Mouse (Mus musculus): Measurements from ENCODE around the gene Smc6. TPM values are rescaled to one million over a fixed set of nuclear protein-coding genes. Genes with fewer than 3 reads are reported as not detected.
A peak's percentile ranks its signal among the peaks of the same experiment; 100 is the strongest.

Gene Smc6
- total RNA-seq, 2 experiments from 2014 or later, result 90.7 to 103 TPM

- no peak for ATAC-seq (replicated peaks; ENCODE audit: poor library complexity)
These were observed 14.2 kb downstream of the Smc6 start for GRCm38 (mm10) chr12:11279886-11280285.

DNA sequence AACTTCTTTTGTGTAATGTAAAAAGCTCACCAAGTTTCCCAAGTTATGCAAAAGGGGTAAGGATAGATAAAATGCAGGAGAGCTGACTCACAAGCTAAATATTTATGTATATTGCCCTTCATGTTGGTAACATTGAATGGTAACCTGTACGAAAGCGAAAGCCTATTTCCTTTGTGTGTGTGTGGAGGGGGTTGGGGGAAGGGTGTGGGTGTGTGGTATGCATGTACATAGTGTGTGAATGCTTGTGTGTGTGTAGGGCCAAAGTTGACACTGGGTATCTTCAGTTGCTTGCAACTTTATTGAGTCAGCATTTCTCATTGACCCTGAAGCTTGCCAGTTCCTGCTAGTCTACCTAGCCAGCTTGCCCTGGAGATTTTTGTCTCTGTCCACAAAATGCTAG lies 15.9 kb downstream of the Smc6 start:
- ATAC-seq (replicated peaks; ENCODE audit: poor library complexity), result no peak

DNA sequence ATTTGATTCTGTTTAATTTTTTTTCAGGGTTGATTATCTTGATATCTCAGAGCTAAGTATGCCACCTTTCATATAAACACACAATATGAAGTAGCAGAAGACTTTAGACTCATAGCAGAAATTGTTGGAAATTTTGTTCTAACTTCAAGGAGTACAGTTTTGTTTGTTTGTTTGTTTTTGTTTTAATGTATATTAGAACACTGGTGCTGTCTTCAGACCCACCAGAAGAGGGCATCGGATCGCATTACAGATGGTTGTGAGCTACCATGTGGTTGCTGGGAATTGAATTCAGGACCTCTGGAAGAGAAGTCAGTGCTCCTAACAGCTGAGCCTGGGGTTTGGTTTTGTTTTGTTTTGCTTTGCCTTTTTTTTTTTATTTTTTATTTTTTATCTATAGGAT lies 20.7 kb downstream of the Smc6 start:
- ATAC-seq (replicated peaks; ENCODE audit: poor library complexity), result no peak

DNA sequence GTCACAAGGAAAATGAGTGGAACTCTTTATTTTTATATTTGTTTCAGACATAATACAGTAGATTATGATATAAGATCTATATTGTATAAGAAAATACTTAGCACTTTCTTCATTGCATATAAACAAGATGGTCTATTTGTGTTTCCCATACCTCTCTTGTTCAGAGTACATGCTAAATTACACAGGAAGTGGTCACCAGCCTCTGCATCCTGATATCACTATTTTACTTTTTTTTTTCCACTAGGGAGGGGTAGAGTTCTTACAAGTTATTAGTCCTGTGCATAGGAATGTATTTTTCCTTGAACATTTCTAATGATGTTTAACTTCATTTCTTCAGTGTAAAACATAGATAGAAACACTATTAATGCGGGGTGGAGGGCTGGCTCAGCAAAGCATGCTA lies 35.2 kb downstream of the Smc6 start:
- peak; percentile 52 for ATAC-seq (replicated peaks; ENCODE audit: poor library complexity)

DNA sequence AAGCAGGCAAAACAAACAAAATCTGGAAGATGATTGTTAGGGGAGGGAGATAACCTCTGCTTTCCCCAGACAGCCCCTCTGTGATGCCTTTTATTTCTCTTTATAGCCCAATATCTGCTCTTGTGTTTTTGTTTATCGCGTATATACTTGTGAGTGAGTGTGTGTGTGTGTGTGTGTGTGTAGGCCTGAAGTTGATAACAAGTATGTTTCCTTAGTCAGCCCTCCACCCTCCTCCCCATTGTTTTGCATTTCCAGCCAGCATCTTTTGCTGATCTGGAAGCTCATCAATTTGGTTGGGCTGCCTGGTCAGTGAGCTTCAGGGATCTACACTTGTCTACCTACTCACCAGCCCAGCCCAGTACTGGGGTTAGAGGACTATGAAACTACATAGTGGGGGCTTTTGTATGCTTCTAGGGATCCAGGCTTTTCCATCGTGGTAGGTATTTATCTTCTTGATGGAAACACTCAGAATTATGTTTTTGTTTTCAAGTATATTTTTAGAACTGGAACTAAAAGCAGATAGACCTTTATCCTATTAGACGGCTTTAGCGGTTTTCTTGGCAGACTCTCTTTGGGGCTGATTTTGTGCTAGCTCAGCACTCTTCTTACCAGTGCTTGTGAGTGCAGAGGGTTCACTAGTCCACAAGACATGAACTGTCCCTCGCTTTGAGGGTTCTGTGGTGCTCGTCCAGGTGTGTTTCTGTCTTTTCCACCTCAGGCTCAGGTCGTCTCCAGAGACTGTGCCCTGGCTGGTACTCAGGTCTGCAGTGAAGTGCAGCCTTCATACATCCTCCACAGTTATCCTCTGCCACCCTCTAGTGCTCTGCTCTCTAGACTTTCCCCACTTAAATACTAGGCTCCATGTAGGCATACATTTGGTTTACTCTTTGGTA lies 41.3 kb downstream of the Smc6 start:
- no peak for ATAC-seq (replicated peaks; ENCODE audit: poor library complexity)

- no peak for ATAC-seq (replicated peaks; ENCODE audit: poor library complexity)
These were observed 45.4 kb downstream of the Smc6 start for GRCm38 (mm10) chr12:11311106-11311505.

DNA sequence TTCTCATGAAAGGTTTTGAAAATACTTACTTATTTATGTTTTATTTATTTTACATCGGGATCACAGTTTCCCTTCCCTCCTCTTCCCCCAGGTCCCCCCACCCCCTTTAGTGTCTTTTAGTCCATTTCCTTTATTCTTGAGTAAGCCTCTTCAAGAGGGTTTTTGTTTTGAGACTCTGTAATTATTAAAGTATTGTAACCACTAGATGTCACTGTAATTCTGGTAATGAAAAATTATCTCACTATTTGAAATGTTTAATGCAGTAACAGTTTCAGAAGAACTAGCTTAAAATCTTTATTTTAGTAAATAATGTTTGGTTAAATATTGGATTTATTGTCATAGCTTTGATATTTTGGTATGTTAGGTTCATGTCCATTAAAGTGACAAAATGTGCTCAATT lies 48.2 kb downstream of the Smc6 start:
- 0 out of 2 replicates have a peak, but pooled peaks have one; percentile 37 for ATAC-seq (replicated peaks; ENCODE audit: poor library complexity)

DNA sequence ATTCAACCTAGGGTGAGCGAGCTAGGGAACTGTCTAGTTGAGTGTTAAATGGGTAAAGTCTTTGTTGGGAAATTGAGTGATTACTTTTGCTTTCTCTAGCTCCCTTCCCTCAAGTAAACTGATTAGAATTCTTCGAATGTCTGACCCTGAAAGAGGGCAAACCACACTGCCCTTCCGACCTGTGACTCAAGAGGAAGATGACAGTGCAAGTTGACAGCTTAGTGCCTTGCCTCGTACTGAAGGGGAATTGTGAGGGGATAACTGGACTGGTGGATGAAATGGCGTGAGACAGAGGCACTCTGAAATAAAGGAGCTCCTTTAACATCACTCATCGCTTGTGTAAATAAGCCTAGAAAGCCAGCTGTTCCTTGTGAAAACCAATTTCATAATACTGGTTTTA lies 52.0 kb downstream of the Smc6 start:
- ATAC-seq (replicated peaks; ENCODE audit: poor library complexity), result peak; percentile 64

DNA sequence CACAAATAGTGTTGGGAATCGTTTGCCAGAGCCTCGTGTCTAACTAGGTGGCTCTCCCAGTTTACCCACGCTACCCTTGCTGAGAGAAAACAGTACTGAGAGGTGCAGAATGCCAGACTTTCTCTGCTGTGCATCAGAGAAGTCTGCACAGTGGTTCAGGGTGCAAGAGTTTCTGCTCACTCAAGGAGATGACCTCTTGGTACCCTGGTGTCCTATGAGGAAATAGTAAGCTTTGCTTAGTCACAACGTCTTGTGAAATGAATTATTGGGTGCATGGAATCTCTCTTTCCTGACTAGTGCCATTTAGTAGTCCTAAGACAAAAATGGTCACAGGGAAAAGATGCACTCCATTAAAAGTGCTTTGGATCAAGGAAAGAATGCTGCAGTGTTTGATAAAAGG lies 58.8 kb downstream of the Smc6 start:
- peak; percentile 74 for ATAC-seq (replicated peaks; ENCODE audit: poor library complexity)

GRCm38 (mm10) chr12:11326483-11326882 lies 60.8 kb downstream of the Smc6 start:
- ATAC-seq (replicated peaks; ENCODE audit: poor library complexity), result no peak

GRCm38 (mm10) chr12:11336845-11337244 lies 71.2 kb downstream of the Smc6 start:
- ATAC-seq (replicated peaks; ENCODE audit: poor library complexity), result peak; percentile 78

DNA sequence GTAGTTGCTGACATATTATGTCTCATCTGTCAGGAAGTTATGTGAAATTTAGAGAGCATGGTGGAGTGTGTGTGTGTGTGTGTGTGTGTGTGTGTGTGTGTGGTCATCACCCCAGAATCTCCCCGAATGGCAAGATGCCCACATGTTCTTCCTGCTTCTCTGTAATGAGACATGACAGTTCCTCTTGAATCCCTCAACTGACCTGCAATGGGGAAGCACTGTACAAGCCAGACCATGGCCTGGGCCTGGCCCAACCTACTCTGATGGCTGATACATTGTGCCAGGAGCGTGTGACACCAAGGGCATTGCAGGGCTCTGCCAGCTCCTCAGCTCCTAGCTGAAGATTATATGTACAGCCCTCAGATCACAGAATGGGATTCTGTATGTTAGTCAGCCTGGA lies 72.6 kb downstream of the Smc6 start:
- peak; percentile 83 for ATAC-seq (replicated peaks; ENCODE audit: poor library complexity)

GRCm38 (mm10) chr12:11342020-11342600 lies 76.4 kb downstream of the Smc6 start:
- ATAC-seq (replicated peaks; ENCODE audit: poor library complexity), result no peak

DNA sequence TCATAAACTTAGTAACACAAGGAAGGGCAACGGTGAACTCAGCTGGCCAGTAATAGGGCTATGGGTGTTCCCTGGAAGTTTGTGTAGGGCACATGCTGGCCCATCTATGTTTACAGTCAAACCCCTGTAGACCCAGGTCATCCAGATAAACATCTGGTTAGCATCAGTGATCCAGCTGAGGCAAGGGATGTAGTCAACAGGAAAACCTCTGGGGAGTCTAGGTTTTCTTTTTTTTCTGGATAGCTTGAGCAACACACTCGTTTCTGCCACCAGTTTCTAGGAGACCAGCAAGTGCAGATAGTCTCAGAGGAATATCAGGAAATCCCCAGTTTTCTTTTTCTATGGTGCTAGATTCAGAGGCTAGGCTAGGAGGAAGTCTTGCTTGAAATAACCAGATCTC lies 80.3 kb downstream of the Smc6 start:
- no peak for ATAC-seq (replicated peaks; ENCODE audit: poor library complexity)

DNA sequence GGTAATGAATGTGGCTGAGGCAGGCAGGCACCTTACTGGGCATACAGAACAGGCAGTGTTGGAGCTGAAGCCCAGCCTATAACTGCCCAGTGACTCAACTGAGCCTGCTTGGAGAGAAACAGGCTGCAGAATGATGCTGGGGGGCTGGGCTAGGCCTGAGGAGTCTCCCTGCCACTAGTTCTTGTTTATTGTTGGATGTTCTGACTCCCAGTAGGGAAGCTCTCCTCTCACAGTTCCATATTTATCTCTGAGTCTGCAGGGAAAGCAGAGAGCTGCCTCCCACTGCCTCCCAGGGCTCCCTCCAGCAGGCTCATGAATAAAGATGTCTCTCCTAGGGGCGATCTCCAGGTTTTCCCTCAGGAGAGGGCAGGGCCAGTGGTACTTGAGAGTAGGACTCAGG lies 82.7 kb downstream of the Smc6 start:
- no peak for ATAC-seq (replicated peaks; ENCODE audit: poor library complexity)

DNA sequence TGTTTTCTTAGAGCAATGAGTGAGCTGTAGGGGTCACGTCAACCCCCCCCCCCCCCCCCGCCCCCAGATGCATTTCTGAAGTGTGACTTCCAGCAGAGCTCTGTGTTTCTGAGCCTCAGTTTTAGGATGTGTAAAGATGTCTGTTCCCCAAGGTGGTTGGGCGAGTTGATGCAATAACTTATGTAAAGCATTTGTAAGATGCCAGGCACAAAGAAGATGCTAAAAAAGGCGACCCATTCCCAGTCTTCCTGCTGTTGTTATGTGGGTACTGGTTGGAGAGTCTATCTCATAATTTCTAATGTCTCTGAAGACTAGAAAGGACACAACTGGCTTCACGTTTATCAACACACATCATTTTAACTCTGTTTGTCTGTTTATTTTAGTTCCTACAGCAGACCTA lies 84.2 kb downstream of the Smc6 start:
- no peak for ATAC-seq (replicated peaks; ENCODE audit: poor library complexity)

DNA sequence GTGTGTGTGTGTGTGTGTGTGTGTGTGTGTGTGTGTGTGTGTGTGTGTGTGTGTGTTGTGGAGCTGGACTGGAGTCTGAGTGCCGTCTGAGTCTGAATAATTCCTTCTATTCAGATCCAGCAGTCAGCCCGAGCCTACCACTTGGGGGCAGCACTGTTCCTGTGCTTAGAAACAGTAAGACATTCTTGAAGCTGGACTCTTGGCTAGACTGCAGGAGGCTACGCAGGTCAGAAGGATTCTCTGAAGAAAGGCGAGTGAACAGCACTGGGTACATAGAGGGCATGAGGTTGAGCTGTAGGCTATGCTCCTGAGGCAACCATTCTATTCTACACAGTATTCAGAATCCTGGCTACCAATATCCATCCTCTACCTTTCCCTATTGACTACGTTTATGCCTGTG lies 85.2 kb downstream of the Smc6 start:
- peak; percentile 83 for ATAC-seq (replicated peaks; ENCODE audit: poor library complexity)

DNA sequence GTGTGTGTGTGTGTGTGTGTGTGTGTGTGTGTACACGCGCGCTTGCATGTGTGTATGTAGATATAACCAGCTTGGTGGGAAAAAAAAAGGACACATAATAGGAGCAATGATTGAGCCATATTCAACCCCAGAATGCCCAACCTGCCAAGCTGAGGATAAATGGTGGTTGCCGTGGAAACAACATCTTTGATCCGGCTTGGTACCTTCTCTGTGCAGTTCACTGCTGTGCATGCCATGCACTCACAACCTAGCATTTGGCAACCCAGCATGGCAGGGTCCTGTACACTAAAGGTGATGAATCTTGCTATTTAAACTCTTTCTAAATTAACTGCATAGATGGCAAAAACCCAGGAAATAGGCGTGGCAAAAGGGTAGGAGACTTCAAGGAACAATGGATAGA lies 96.7 kb downstream of the Smc6 start:
- no peak for ATAC-seq (replicated peaks; ENCODE audit: poor library complexity)

DNA sequence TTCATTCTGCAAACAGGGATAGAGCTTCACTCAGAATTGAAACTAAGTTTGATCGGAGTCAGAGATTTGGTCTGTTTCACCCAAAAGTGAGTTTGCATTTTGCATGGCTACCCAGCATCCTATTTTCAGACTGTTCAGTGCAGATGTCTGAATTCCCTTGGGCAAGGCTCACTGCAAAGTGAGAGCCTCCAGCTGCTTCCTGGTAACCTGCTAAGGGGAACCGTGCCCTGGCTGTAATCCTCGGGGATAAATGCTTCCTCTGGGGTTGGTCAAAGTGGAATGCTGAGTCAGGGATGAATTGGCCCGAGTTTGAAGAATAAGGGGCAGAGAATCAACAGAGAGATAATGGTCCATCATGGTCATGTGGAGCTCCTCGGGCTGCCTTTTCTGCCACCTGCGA lies 99.2 kb downstream of the Smc6 start:
- ATAC-seq (replicated peaks; ENCODE audit: poor library complexity), result no peak

DNA sequence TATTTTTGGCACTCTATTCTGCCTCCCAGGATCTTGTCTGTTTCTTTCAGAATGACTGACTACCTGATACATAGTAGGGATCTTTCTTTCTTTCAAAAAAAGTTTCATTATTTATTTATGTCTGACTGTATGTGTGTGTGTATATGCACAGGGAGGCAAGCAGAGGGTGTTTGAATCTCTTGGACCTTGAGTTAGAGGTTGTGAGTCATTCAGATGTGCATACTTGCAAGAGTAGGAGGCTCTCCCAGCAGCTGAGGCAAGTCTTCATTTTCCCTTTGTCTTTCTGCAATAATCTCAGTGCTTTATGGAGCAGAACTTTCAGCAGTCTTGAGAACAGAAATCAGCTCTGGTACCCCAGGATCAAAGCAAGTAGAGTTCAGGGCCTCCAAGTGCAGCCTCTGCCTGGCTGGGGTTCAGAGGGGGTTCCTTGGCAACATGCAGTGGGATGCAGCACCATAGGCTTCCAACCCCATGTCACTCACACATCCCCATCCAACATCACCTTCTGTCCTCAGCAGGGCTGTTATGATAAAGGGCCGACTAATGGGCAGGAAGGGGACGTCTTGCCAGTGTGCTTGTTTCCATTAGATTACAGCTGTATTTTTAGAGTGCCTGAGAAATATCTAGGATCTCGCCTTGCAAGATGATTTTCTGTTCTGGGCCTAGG lies 101.5 kb downstream of the Smc6 start:
- ATAC-seq (replicated peaks; ENCODE audit: poor library complexity), result no peak

All from megakaryocyte progenitor cell, adult 5-6 weeks (primary cell).